Mouse (Mus musculus): ENCODE measurements around the gene Rbms1.

Rbms1 gene

GRCm38 (mm10) chr2:60755101-60755500, 207.9 kb downstream of the Rbms1 start:
- TF ChIP-seq GATA4 (IDR thresholded peaks at IDR 0.05; ENCODE audit: insufficient replicate concordance, low read length) = no peak

- no peak for TF ChIP-seq GATA4 (IDR thresholded peaks at IDR 0.05; ENCODE audit: insufficient replicate concordance, low read length)
Observed at GRCm38 (mm10) chr2:60751274-60751673, 211.7 kb downstream of the Rbms1 start.

GRCm38 (mm10) chr2:60750591-60750990, 212.4 kb downstream of the Rbms1 start:
- no peak for TF ChIP-seq GATA4 (IDR thresholded peaks at IDR 0.05; ENCODE audit: insufficient replicate concordance, low read length)

- TF ChIP-seq GATA4 (IDR thresholded peaks at IDR 0.05; ENCODE audit: insufficient replicate concordance, low read length) = no peak
Observed at GRCm38 (mm10) chr2:60748585-60748984, 214.4 kb downstream of the Rbms1 start.

GRCm38 (mm10) chr2:60747590-60747989, 215.4 kb downstream of the Rbms1 start:
- TF ChIP-seq GATA4 (IDR thresholded peaks at IDR 0.05; ENCODE audit: insufficient replicate concordance, low read length) = no peak

GRCm38 (mm10) chr2:60744674-60745073, 218.3 kb downstream of the Rbms1 start:
- TF ChIP-seq GATA4 (IDR thresholded peaks at IDR 0.05; ENCODE audit: insufficient replicate concordance, low read length) = no peak

- TF ChIP-seq GATA4 (IDR thresholded peaks at IDR 0.05; ENCODE audit: insufficient replicate concordance, low read length) = peak; percentile 13; the same call in 1 of the 2 replicates
Observed at GRCm38 (mm10) chr2:60739389-60740137, 223.4 kb downstream of the Rbms1 start.

GRCm38 (mm10) chr2:60730929-60731328, 232.1 kb downstream of the Rbms1 start:
- no peak for TF ChIP-seq GATA4 (IDR thresholded peaks at IDR 0.05; ENCODE audit: insufficient replicate concordance, low read length)

GRCm38 (mm10) chr2:60730024-60730423, 233.0 kb downstream of the Rbms1 start:
- TF ChIP-seq GATA4 (IDR thresholded peaks at IDR 0.05; ENCODE audit: insufficient replicate concordance, low read length) = no peak

GRCm38 (mm10) chr2:60728902-60729585, 233.9 kb downstream of the Rbms1 start:
- no peak for TF ChIP-seq GATA4 (IDR thresholded peaks at IDR 0.05; ENCODE audit: insufficient replicate concordance, low read length)

- no peak for TF ChIP-seq GATA4 (IDR thresholded peaks at IDR 0.05; ENCODE audit: insufficient replicate concordance, low read length)
Observed at GRCm38 (mm10) chr2:60724660-60725059, 238.3 kb downstream of the Rbms1 start.

- no peak for TF ChIP-seq GATA4 (IDR thresholded peaks at IDR 0.05; ENCODE audit: insufficient replicate concordance, low read length)
Observed at GRCm38 (mm10) chr2:60722967-60723366, 240.0 kb downstream of the Rbms1 start.

GRCm38 (mm10) chr2:60722514-60722913, 240.5 kb downstream of the Rbms1 start, which contains the start of gene Itgb6:
Gene Itgb6 (minus strand): TSS chr2:60722643.
- TF ChIP-seq GATA4 (IDR thresholded peaks at IDR 0.05; ENCODE audit: insufficient replicate concordance, low read length) = no peak

- no peak for TF ChIP-seq GATA4 (IDR thresholded peaks at IDR 0.05; ENCODE audit: insufficient replicate concordance, low read length)
Observed at GRCm38 (mm10) chr2:60720906-60721305, 242.1 kb downstream of the Rbms1 start.

GRCm38 (mm10) chr2:60720205-60720604, 242.8 kb downstream of the Rbms1 start:
- no peak for TF ChIP-seq GATA4 (IDR thresholded peaks at IDR 0.05; ENCODE audit: insufficient replicate concordance, low read length)

GRCm38 (mm10) chr2:60717348-60717747, 245.6 kb downstream of the Rbms1 start:
- no peak for TF ChIP-seq GATA4 (IDR thresholded peaks at IDR 0.05; ENCODE audit: insufficient replicate concordance, low read length)

All from liver, adult (tissue).